Mouse (Mus musculus) left cerebral cortex, adult 2 months (tissue): Measurements from ENCODE around the gene Ifitm5. TPM values are rescaled to one million over a fixed set of nuclear protein-coding genes. Genes with fewer than 3 reads are reported as not detected.
A peak's percentile ranks its signal among the peaks of the same experiment; 100 is the strongest.

Experiments
- DNase-seq, 2 experiments: peaks; one replicate each; pipeline ENCODE4 v3.0.0; 2021 to 2022; ENCODE audit warnings: low spot score in 2 of 2, mixed read lengths in 1 of 2; ENCODE audit errors: extremely low spot score in 1 of 2
- H3K27ac ChIP-seq: fragments of 200-600 bp; 2 replicates; pipeline ENCODE4 v1.8.1; 2022
- H3K4me3 ChIP-seq: fragments of 200-600 bp; 2 replicates; pipeline ENCODE4 v1.8.1; 2022
- CTCF ChIP-seq: fragments of 200-600 bp; IDR thresholded peaks from 2 replicates; pipeline ENCODE4 v1.8.1; 2022; ENCODE audit warnings: antibody characterized with exemption, mild to moderate bottlenecking, moderate library complexity
- intact Hi-C: fragments of 180-260 bp; cut with DNase I; formaldehyde crosslinking; loops from one replicate; pipeline ENCODE4 v1.15.1; 2025
- total RNA-seq, 2 experiments: library from RNA; stranded (reverse); gene quantifications; 2 replicates each; pipeline ENCODE4 v1.2.3; 2021

The Ifitm5 gene
- total RNA-seq, 2 experiments from 2014 or later = not detected

DNA sequence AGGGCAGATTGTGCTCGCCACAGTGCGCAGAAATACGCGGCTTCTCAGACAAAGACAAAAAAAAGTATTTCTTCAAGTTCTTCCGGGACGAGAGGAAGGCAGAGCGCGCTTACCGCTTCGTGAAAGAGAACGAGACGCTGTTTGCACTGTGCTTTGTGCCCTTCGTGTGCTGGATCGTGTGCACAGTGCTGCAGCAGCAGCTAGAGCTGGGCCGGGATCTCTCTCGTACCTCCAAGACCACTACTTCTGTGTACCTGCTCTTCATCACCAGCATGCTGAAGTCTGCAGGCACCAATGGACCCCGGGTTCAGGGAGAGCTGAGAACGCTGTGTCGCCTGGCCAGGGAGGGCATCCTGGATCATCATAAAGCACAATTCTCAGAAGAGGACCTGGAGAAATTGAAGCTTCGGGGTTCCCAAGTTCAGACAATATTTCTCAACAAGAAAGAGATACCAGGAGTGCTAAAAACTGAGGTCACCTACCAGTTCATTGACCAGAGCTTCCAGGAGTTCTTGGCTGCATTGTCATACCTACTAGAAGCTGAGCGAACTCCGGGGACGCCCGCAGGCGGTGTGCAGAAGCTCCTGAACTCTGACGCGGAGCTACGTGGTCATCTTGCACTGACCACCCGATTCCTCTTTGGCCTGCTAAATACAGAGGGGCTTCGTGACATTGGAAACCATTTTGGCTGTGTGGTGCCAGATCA lies 26.9 kb downstream of the Ifitm5 start:
- intact Hi-C loops = no loop called here
- Histone ChIP-seq H3K27ac (no peak overlapping the region), H3K4me3 (peak overlapping the region; percentile 42)
- no peak for TF ChIP-seq CTCF
- no peak for DNase-seq

GRCm38 (mm10) chr7:140922398-140923069 lies 27.6 kb downstream of the Ifitm5 start:
- H3K27ac ChIP-seq = no peak overlapping the region
- no peak for TF ChIP-seq CTCF

GRCm38 (mm10) chr7:140921225-140921975 lies 28.7 kb downstream of the Ifitm5 start:
- DNase-seq = no peak
- Histone ChIP-seq H3K4me3 (no peak overlapping the region), H3K27ac (no peak overlapping the region)
- intact Hi-C loops = no loop called here
- TF ChIP-seq CTCF = no peak

More at GRCm38 (mm10) chr7:140922398-140923069, 27.6 kb downstream of the Ifitm5 start:
- intact Hi-C loops = no loop called here
- peak overlapping the region; percentile 42 for H3K4me3 ChIP-seq
- peak in 1 of 2 experiments; percentile 51 for DNase-seq

- intact Hi-C loops = no loop called here
- no peak for TF ChIP-seq CTCF
- H3K4me3 ChIP-seq = no peak within 1 kb of the TSS
- no peak within 1 kb of the TSS for H3K27ac ChIP-seq
- DNase-seq = no peak
Measured at GRCm38 (mm10) chr7:140920418-140921029, 29.6 kb downstream of the Ifitm5 start, which contains the start of gene Nlrp6. Gene Nlrp6, plus strand, starts transcription at chr7:140920902.

DNA sequence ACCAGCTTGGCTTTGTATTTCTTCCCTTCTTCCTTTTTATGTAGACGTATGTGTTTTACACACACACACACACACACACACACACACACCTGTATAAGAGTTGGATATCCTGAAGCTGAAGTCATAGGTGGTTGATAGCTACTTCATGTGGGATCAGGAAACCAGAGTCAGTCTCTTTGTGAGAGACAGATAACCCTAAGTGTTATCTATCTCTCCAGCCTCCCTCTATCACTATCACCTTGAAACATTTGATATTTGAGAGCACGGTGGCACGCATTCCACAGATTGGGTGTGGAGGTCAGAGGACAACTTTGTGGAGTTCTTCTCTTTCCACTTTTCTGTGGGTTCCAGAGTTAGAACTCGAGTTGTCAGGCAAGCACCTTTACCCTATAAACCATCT lies 30.2 kb downstream of the Ifitm5 start:
- TF ChIP-seq CTCF = no peak

DNA sequence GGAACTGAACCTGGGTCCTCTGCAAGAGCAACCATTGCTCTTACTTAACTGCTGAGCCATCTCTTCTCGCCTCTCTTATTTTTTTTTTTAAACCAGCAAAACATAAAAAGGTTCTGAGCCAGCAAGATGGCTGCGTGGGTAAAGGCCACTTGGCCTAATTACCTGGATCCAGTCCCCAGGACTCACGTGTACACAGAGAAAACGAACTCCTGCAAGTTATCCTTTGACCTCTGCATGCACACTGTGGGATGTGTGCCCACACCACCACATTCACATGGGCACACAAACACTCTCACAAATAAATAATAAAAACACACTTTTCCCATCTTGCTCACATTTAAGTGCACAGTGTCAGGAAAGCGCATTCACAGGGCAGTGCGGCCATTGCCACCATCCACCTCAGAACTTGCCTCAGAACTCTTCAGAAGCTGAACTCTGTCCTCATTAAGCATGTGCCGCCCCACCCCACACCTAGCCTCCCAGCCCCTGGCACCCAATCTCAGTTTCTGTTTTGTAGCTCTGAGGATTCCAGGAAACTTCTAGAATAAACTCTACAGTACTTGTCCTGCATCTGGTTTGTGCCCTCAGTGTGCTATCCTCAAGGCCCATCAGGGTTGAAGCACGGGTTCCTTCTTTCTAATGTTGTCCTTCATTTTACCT lies 35.9 kb downstream of the Ifitm5 start:
- no peak for DNase-seq
- H3K4me3 ChIP-seq = no peak overlapping the region
- no peak for TF ChIP-seq CTCF
- no peak overlapping the region for H3K27ac ChIP-seq
- intact Hi-C loops = no loop called here

More for the DNA sequence above, 30.2 kb downstream of the Ifitm5 start:
- DNase-seq = no peak
- intact Hi-C loops = no loop called here
- Histone ChIP-seq H3K27ac (no peak overlapping the region), H3K4me3 (no peak overlapping the region)

DNA sequence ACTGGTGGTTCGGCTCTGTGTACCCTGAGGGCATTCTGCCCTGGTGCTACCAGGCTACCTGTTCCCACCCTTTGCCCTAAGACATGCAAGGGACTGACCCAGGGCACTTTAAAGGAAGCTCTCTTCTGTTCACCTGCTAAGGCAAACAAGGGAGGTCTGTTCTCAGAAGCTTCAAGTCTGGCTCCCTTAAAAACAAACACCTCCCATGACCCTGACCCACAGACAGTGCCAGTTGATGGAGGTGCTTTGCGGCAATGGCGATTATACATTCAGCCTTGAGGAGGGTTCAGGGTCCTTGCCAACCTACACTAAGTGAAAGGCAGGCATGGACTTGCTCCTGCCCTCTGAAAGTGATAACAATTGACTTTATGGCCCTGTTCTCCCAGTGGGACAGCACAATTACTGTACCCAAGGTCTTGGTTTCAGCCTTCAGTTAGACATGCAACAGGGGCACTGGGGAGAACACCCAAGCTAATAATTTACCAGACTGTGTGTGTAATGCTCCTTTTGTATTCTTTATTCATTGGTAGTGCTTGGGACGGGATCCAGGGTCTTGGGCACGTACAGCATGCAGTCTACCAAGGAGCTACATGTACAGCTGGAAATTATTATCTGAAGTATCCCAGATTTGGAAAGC lies 37.1 kb downstream of the Ifitm5 start:
- TF ChIP-seq CTCF = no peak
- no peak overlapping the region for H3K27ac ChIP-seq
- intact Hi-C loops = no loop called here
- DNase-seq = no peak
- H3K4me3 ChIP-seq = no peak overlapping the region

DNA sequence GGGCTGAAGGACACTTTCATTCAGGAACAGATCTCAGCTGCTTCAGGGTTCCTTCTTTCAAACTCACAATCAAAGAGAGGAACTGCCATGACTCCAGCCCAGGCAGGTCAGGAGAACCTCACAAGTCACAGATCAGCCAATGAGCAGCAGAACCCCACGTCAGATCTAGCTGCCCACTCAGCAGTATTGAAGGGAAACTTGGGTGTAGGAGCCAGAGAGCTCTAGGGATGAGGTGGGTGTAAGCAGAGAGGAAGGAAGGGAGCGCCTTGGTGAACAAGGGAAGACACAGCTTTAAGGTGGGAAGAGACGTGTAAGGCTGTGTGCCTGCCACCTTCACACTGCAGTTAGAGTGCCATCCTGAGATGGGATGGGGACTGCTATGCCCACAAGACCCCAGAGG lies 37.8 kb downstream of the Ifitm5 start:
- peak; percentile 28 to 41 for DNase-seq
- H3K4me3 ChIP-seq = no peak overlapping the region
- intact Hi-C loops = no loop called here
- TF ChIP-seq CTCF = no peak
- no peak overlapping the region for H3K27ac ChIP-seq

DNA sequence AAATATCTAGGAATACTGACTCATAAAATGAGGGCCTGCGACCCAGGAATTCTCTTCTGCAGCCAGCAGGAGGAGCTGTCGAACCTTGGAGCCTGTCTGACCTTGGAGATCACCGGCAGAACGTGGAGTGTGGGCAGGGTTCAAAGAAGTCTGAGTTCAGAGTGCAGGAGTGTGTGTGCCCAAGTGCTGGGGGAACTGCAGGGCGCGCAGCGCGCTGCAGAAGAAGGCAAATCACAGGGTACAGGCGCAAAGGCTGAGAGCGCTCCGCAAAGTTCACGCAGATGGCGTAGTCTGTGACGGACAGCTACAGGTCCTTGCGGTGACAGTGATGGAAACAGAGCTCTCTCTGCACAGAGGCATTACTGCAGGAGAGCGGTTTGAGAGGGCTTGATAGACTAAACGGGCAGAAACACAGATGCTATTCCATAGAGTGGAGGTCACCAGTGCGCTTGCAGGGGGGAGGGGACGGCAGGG lies 41.4 kb downstream of the Ifitm5 start:
- DNase-seq = peak; percentile 63 to 67
- peak overlapping the region; percentile 28 for H3K4me3 ChIP-seq
- no peak overlapping the region; the same call in 1 of the 2 replicates for H3K27ac ChIP-seq
- peak; percentile 83 for TF ChIP-seq CTCF
- intact Hi-C loops = loop anchor here (1.0 to 5.0 kb wide), 3 partner anchors 49 to 269 kb away; partner anchors contain the start of genes Gm45717 and Ifitm2

- no peak overlapping the region for H3K4me3 ChIP-seq
- TF ChIP-seq CTCF = no peak
- intact Hi-C loops = loop anchor here (1.0 to 5.0 kb wide), 3 partner anchors 49 to 269 kb away; partner anchors contain the start of genes Gm45717 and Ifitm2
- DNase-seq = no peak
- H3K27ac ChIP-seq = no peak overlapping the region
Measured at GRCm38 (mm10) chr7:140908181-140908580, 41.9 kb downstream of the Ifitm5 start.

GRCm38 (mm10) chr7:140907697-140908096 lies 42.4 kb downstream of the Ifitm5 start:
- peak; percentile 19 for TF ChIP-seq CTCF
- H3K27ac ChIP-seq = no peak overlapping the region
- intact Hi-C loops = loop anchor here (1.0 to 5.0 kb wide), 3 partner anchors 50 to 270 kb away; partner anchors contain the start of genes Gm45717 and Ifitm2
- H3K4me3 ChIP-seq = no peak overlapping the region
- no peak for DNase-seq
